Mouse (Mus musculus) left cerebral cortex, adult 2 months (tissue): Measurements from ENCODE around the gene Tuba1c. TPM values are rescaled to one million over a fixed set of nuclear protein-coding genes. Genes with fewer than 3 reads are reported as not detected.

Source experiments
- DNase-seq, 2 experiments: peaks; one replicate each; pipeline ENCODE4 v3.0.0; 2021 to 2022; ENCODE audit warnings: low spot score in 2 of 2, mixed read lengths in 1 of 2; ENCODE audit errors: extremely low spot score in 1 of 2
- H3K27ac ChIP-seq: fragments of 200-600 bp; 2 replicates; pipeline ENCODE4 v1.8.1; 2022
- H3K4me3 ChIP-seq: fragments of 200-600 bp; 2 replicates; pipeline ENCODE4 v1.8.1; 2022
- CTCF ChIP-seq: fragments of 200-600 bp; IDR thresholded peaks from 2 replicates; pipeline ENCODE4 v1.8.1; 2022; ENCODE audit warnings: antibody characterized with exemption, mild to moderate bottlenecking, moderate library complexity
- intact Hi-C: fragments of 180-260 bp; cut with DNase I; formaldehyde crosslinking; loops from one replicate; pipeline ENCODE4 v1.15.1; 2025
- total RNA-seq, 2 experiments: library from RNA; stranded (reverse); gene quantifications; 2 replicates each; pipeline ENCODE4 v1.2.3; 2021

Tuba1c gene
- total RNA-seq, 2 experiments from 2014 or later, result 56.1 to 61.4 TPM

- Histone ChIP-seq H3K4me3 (no peak overlapping the region), H3K27ac (peak overlapping the region; percentile 95; the same call in 1 of the 2 replicates)
- no peak for TF ChIP-seq CTCF
- DNase-seq, result no peak
- intact Hi-C loops, result loop anchor here (5.0 kb wide), 1 partner anchor 118 kb away; the partner anchor contains the start of gene Kmt2d
Observed at GRCm38 (mm10) chr15:98989701-98990430, 39.8 kb upstream of the Tuba1c start.

GRCm38 (mm10) chr15:98990669-98991539 is 38.8 kb upstream of the Tuba1c start:
- intact Hi-C loops, result loop anchor here (5.0 kb wide), 1 partner anchor 119 kb away; the partner anchor contains the start of gene Kmt2d
- no peak for DNase-seq
- no peak for TF ChIP-seq CTCF
- Histone ChIP-seq H3K4me3 (no peak overlapping the region), H3K27ac (peak overlapping the region; percentile 95)

- Histone ChIP-seq H3K4me3 (no peak overlapping the region), H3K27ac (peak overlapping the region; percentile 95)
- no peak for TF ChIP-seq CTCF
- intact Hi-C loops, result loop anchor here (2.0 to 5.0 kb wide), 2 partner anchors 21 to 119 kb away; partner anchors contain the start of gene Kmt2d
- DNase-seq, result no peak
Observed at GRCm38 (mm10) chr15:98991540-98992050, 38.1 kb upstream of the Tuba1c start.

GRCm38 (mm10) chr15:98992086-98992912 is 37.4 kb upstream of the Tuba1c start:
- peak; percentile 63 to 71 for DNase-seq
- intact Hi-C loops, result loop anchor here (2.0 to 5.0 kb wide), 2 partner anchors 21 to 120 kb away; partner anchors contain the start of gene Kmt2d
- Histone ChIP-seq H3K4me3 (peak overlapping the region; percentile 46), H3K27ac (peak overlapping the region; percentile 95)
- TF ChIP-seq CTCF, result no peak

GRCm38 (mm10) chr15:98993093-98993793 is 36.4 kb upstream of the Tuba1c start:
- peak overlapping the region; percentile 95 for H3K27ac ChIP-seq
- peak overlapping the region; percentile 46 for H3K4me3 ChIP-seq
- intact Hi-C loops, result loop anchor here (1.0 to 5.0 kb wide), 4 partner anchors 22 to 121 kb away; partner anchors contain the start of genes Gm49450, Kmt2d, Tuba1a and Tuba1b
- peak; percentile 94 to 98 for DNase-seq
- TF ChIP-seq CTCF, result peak; percentile 100

GRCm38 (mm10) chr15:98993865-98994264 is 35.8 kb upstream of the Tuba1c start:
- intact Hi-C loops, result loop anchor here (1.0 to 5.0 kb wide), 5 partner anchors 23 to 122 kb away; partner anchors contain the start of genes Gm49450, Kmt2d, Tuba1a and Tuba1b
- peak; percentile 92 for TF ChIP-seq CTCF
- Histone ChIP-seq H3K4me3 (peak overlapping the region; percentile 46; the same call in 1 of the 2 replicates), H3K27ac (peak overlapping the region; percentile 95)
- DNase-seq, result peak; percentile 81 to 82

DNA sequence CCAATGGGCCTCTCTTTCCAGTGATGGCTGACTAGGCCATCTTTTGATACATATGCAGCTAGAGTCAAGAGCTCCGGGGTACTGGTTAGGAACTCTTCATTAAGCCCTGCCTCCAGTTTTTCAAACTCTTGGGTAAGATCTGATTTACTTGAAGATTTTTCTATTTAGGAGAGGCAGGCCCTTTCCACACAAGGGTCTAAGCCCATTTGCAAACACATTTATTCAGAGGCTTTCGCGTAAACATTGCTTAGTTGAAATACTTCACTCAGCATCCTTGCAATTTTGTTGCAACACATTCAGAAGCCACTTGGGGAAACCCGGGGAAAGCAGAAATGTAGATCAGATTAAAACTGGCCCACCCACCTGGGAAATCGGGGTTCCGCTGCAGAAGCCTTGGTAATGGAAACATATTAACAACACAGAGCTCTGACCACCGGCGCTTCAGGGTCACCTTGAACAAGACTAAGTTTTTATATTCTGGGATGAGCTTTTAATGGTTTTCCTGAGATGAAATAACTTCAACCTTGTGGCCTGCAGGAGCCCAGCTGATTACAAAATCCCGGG is 34.7 kb upstream of the Tuba1c start:
- peak in 1 of 2 experiments; percentile 6 for DNase-seq
- no peak overlapping the region for H3K27ac ChIP-seq
- no peak for TF ChIP-seq CTCF
- intact Hi-C loops, result loop anchor here (1.0 to 5.0 kb wide), 2 partner anchors 103 to 123 kb away; partner anchors contain the start of gene Kmt2d
- H3K4me3 ChIP-seq, result no peak overlapping the region

DNA sequence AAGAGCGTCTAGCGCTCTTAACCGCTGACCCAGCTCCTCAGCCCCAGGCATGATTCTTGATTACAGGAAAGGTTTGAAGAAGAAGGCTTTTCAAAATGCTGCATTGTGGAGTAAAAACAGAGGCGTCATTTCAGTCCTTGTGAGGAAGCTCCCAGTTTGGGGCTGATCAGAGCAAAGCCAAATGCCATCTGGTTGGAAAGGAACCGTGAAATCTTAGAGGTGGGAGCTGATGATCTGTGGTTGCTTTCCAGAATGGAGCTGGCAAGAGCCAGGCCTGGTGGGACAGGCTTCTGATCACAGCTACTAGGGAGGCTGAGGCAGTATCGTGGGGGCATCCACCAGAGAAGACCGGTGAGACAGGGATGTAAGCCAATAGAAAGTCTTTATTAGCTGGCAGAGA is 32.9 kb upstream of the Tuba1c start:
- H3K27ac ChIP-seq, result no peak overlapping the region
- H3K4me3 ChIP-seq, result no peak overlapping the region
- DNase-seq, result peak in 1 of 2 experiments; percentile 6
- TF ChIP-seq CTCF, result no peak
- intact Hi-C loops, result no loop called here

- TF ChIP-seq CTCF, result no peak
- intact Hi-C loops, result no loop called here
- no peak for DNase-seq
- Histone ChIP-seq H3K4me3 (no peak overlapping the region), H3K27ac (no peak overlapping the region)
Observed at GRCm38 (mm10) chr15:98997938-98998774, 31.5 kb upstream of the Tuba1c start.
